Mouse (Mus musculus): Measurements from ENCODE around the gene Tgfbr3. TPM values are rescaled to one million over a fixed set of nuclear protein-coding genes. Genes with fewer than 3 reads are reported as not detected.

Tgfbr3 gene
- polyA plus RNA-seq (2017; shearing (Covaris generic)), result 13.3 TPM

GRCm38 (mm10) chr5:107289234-107289764, at the start of gene Tgfbr3:
Gene Tgfbr3 (minus strand): TSS chr5:107289629.

GRCm38 (mm10) chr5:107330916-107331421, 41.5 kb upstream of the Tgfbr3 start, which contains the start of gene Brdt:
Gene Brdt (plus strand): TSS chr5:107331159.

Other genes starting within 250 kb of the Tgfbr3 start
- 0.57 TPM for gene Brdt, start 41.5 kb upstream of the Tgfbr3 start, polyA plus RNA-seq (2017; shearing (Covaris generic))
- 2.3 TPM for gene Ephx4, start 113.1 kb upstream of the Tgfbr3 start, polyA plus RNA-seq (2017; shearing (Covaris generic))
- not detected for gene Lpcat2b, start 141.9 kb upstream of the Tgfbr3 start, polyA plus RNA-seq (2017; shearing (Covaris generic))
- 7.9 TPM for gene Btbd8, start 148.4 kb upstream of the Tgfbr3 start, polyA plus RNA-seq (2017; shearing (Covaris generic))
- 0.35 TPM for gene Gm42669, start 218.0 kb upstream of the Tgfbr3 start, polyA plus RNA-seq (2017; shearing (Covaris generic))
- 0.19 TPM for gene 1700028K03Rik, start 245.1 kb upstream of the Tgfbr3 start, polyA plus RNA-seq (2017; shearing (Covaris generic))

Measured in CD4-positive, CD25-positive, alpha-beta regulatory T cell (primary cell).